Mouse (Mus musculus): ENCODE measurements around the gene Tmem30c.

DNA sequence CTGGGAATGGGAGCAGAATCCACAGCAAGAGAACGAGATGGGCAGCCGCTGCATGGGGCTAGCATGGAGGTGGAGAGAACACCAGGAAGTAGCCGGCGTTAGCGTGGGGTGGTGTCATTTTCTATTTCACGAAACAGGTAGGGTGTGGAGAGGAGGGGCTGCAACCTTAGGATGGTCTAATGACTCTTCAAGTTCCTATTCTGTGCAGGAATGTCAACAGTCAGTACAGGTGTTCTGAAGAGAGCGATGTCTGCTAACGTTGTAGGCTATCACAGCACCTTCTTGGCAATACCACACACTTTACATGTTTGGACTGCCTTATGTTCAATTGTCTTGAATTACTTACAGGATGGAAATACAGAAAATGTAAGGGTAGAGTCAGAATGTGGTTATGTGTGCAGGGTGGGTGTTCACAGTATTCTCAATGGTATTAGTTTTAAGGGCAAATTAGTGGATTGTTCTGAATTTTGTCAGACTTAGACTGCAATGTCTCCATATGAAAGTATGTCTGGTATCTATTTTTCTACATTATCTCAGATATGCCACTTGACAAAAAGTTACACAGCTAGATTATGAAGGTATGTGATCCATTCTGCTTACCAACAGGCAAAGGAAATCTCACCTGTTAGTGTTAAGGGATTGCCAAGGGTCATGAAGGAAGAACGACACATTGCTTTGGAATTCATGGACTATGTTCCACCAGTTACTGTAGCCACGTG, 2.7 kb upstream of the Tmem30c start:
- TF ChIP-seq CTCF (IDR thresholded peaks at IDR 0.05) (no peak), EP300 (IDR thresholded peaks at IDR 0.05) (peak; percentile 91)

Measured in lung, postnatal 0 days (tissue).